In the genomic region with DNA sequence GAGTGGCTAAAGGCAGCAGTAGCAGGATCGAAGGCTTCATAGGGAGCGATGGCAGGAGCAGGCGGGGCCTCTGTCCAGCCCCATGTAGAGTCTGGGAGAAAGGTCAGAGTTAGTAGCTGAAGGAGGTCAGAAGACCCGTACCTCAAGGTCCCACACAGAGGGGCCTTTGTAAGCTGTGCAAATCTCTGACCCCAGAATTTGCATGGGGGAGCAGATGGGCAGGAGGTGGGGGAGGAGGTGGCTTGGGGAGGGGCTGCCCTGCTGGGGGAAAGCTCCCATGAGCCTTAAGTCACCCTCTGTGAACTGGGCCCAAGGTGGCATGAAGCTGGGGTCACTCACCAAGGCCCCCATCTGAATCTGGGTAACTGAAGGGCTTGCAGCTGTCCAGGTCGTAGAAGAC, we compare ENCODE assay signal across 17 mouse cellular contexts. TPM values are rescaled to one million over a fixed set of nuclear protein-coding genes. Genes with fewer than 3 reads are reported as not detected.
"Had no signal": no experiment of that assay in that cellular context is flagged by ENCODE, and none has a peak within 500 bp of the region (broad histone marks: within the 10 kb centered on the region; RNA-seq: fewer than 3 reads in every experiment).

No protein-coding gene starts in this region.

- H3K27ac ChIP-seq: layer of hippocampus, adult 2 months; liver, embryonic 14.5 days; midbrain, embryonic 10.5 days; neural tube, embryonic 12.5 days; stomach, embryonic 15.5 days had no signal

- DNase-seq: kidney, adult 11 months; kidney, postnatal 10 days; kidney, postnatal 4 days; left cerebral cortex, postnatal 4 days; liver; lung, embryonic 14.5 days; lung, postnatal 10 days; lung, postnatal 4 days; midbrain, embryonic 14.5 days had no signal

- H3K9me3 ChIP-seq: midbrain, embryonic 10.5 days; neural tube, embryonic 12.5 days; stomach, embryonic 15.5 days had no signal

- H3K4me2 ChIP-seq: lung, embryonic 14.5 days; neural tube, embryonic 12.5 days; stomach, embryonic 15.5 days had no signal

- H3K4me3 ChIP-seq: layer of hippocampus, adult 2 months; midbrain, embryonic 10.5 days; myocyte; neural tube, embryonic 12.5 days; stomach, embryonic 15.5 days had no signal

- H3K9ac ChIP-seq: liver, embryonic 14.5 days; lung, embryonic 14.5 days; neural tube, embryonic 12.5 days; stomach, embryonic 15.5 days had no signal

RNA-seq across cellular contexts. Expression of a gene that starts 2.4 kb away (rescaled TPM):
- polyA plus RNA-seq: kidney, embryonic 14.5 days; midbrain, embryonic 10.5 days; midbrain, embryonic 14.5 days; neural tube, embryonic 12.5 days had no signal

RNA-seq across cellular contexts. Expression of a gene that starts 5.1 kb away (rescaled TPM):
- total RNA-seq: layer of hippocampus, adult 2 months; megakaryocyte, adult 5-6 weeks had no signal
- polyA plus RNA-seq: liver, embryonic 14.5 days had no signal
